Mouse (Mus musculus) kidney, embryonic 14.5 days (tissue): ENCODE results near the gene Zpbp2. TPM values are rescaled to one million over a fixed set of nuclear protein-coding genes. Genes with fewer than 3 reads are reported as not detected.

Experiments used
- ATAC-seq: fragments of 200-750 bp; cut with Nextera tagmentation; 2 replicates; pipeline ENCODE4 v1.8.0; 2017; ENCODE audit warnings: moderate number of reproducible peaks, mild to moderate bottlenecking, moderate TSS enrichment, moderate library complexity; ENCODE audit not compliant: low FRiP score, low TSS enrichment
- H3K27ac ChIP-seq: fragments of 300-500 bp; sonication (generic); 2 replicates; pipeline ENCODE4 v1.5.1; 2014; ENCODE audit warnings: low read depth, mild to moderate bottlenecking, low read length, moderate library complexity, mixed read lengths
- H3K27me3 ChIP-seq: fragments of 300-500 bp; sonication (generic); 2 replicates; pipeline ENCODE4 v1.6.1; 2014; ENCODE audit warnings: mild to moderate bottlenecking, low read length; ENCODE audit not compliant: control insufficient read depth, insufficient read depth
- H3K36me3 ChIP-seq: fragments of 300-500 bp; sonication (generic); 2 replicates; pipeline ENCODE4 v1.6.1; 2014; ENCODE audit warnings: low read length, mixed read lengths; ENCODE audit not compliant: control insufficient read depth, insufficient read depth
- H3K4me1 ChIP-seq: fragments of 300-500 bp; sonication (generic); 2 replicates; pipeline ENCODE4 v1.6.1; 2014; ENCODE audit warnings: low read length, mixed read lengths; ENCODE audit not compliant: control insufficient read depth, insufficient read depth
- H3K4me2 ChIP-seq: fragments of 300-500 bp; sonication (generic); replicated peaks from 2 replicates; pipeline ENCODE4 v1.6.1; 2014; ENCODE audit warnings: low read depth, mild to moderate bottlenecking, low read length
- H3K4me3 ChIP-seq: fragments of 300-500 bp; sonication (generic); 2 replicates; pipeline ENCODE4 v1.5.1; 2014; ENCODE audit warnings: mild to moderate bottlenecking, low read length
- H3K9ac ChIP-seq: fragments of 300-500 bp; sonication (generic); 2 replicates; pipeline ENCODE4 v1.6.1; 2014; ENCODE audit warnings: low read depth, mild to moderate bottlenecking, low read length, moderate library complexity
- H3K9me3 ChIP-seq: fragments of 300-500 bp; sonication (generic); 2 replicates; pipeline ENCODE4 v1.6.1; 2016; ENCODE audit warnings: low read length; ENCODE audit not compliant: control insufficient read depth
- WGBS: fragments of 180-500 bp; shearing (Covaris S2); extraction: QIAGEN DNeasy Blood & Tissue Kit; methylation state at CpG from one replicate; pipeline ENCODE4 v1.1.7; 2014; 5-methylcytosine and 5-hydroxymethylcytosine counted together
- polyA plus RNA-seq: library from polyadenylated mRNA; unstranded; fragments of >200 nt; fragmentation: Nextera tagmentation; extraction: Ambion mirVana; gene quantifications from 2 replicates; pipeline ENCODE4 v1.2.1, GENCODE M21; 2014

Gene Zpbp2
- polyA plus RNA-seq, 1 experiment from 2014 or later: 0.61 TPM

DNA sequence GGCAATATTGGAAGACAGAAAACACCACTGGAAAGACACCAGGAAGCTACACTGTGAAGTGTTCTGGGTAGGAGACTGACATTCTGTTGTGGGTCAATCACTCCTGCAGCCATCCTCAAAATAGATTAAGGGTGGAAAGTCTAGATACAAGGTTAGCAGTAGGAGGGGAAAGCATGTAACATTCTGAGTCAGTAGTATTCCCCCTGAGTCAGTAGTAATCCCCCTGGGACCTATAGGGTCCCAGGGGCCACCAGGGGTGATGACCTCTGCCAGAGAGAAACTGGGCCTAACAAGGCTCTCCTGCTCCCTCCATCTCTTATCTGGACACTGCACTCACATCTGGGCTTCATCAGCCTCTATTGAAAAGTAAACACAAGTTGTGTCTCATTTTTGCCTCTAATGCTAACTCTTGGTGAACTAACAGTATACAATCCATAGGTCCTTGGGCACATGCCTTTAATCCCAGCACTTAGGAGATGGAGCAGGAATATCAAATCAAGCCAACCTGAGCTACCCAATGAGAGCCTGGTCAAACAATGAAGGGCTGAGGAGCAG, 13.3 kb upstream of the Zpbp2 start:
- 0 out of 2 replicates have a peak, but pooled peaks cover 2% of the 10 kb centered on the region for H3K9me3 ChIP-seq
- ATAC-seq: no peak
- no peak overlapping the region for H3K9ac ChIP-seq
- no peak overlapping the region for H3K27ac ChIP-seq
- peaks cover 3% of the 10 kb centered on the region for H3K27me3 ChIP-seq
- H3K4me1 ChIP-seq: no peaks in the 10 kb centered on the region
- H3K4me3 ChIP-seq: no peak overlapping the region
- no peaks in the 10 kb centered on the region for H3K36me3 ChIP-seq
- H3K4me2 ChIP-seq: no peak overlapping the region

DNA sequence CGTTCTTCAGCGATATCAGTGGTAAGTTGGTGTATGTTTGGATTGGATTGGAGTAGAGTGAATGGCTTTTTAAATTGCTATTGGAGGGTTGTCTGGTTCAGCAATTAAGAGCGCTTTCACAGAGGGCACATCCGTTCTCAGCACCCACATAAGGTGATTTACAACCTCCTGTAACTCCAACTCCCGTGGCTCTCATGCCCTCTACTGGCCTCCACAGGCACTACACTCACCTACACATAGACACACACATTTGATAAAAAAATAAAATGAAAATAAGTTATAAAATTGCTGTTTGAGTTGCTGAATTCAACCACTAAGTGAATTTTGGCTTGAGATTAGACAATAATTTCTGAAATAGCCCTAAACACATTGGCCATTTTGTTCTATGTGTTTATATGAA, 10.6 kb upstream of the Zpbp2 start:
- Histone ChIP-seq H3K4me2 (no peak overlapping the region), H3K9me3 (0 out of 2 replicates have a peak, but pooled peaks cover 2% of the 10 kb centered on the region), H3K4me3 (no peak overlapping the region), H3K9ac (no peak overlapping the region), H3K27me3 (peaks cover 18% of the 10 kb centered on the region), H3K27ac (no peak overlapping the region), H3K36me3 (no peaks in the 10 kb centered on the region), H3K4me1 (no peaks in the 10 kb centered on the region)
- no peak for ATAC-seq
- 79% methylated on average over 5 of the region's 5 CpGs for WGBS

- Histone ChIP-seq H3K4me2 (no peak overlapping the region), H3K9ac (no peak overlapping the region), H3K9me3 (0 out of 2 replicates have a peak, but pooled peaks cover 2% of the 10 kb centered on the region), H3K4me3 (no peak overlapping the region), H3K27ac (no peak overlapping the region), H3K27me3 (peaks cover 38% of the 10 kb centered on the region), H3K36me3 (no peaks in the 10 kb centered on the region), H3K4me1 (no peaks in the 10 kb centered on the region)
- WGBS: 76% methylated on average over 8 of the region's 8 CpGs
- no peak for ATAC-seq
These were observed 8.3 kb upstream of the Zpbp2 start for GRCm38 (mm10) chr11:98542553-98542952.

DNA sequence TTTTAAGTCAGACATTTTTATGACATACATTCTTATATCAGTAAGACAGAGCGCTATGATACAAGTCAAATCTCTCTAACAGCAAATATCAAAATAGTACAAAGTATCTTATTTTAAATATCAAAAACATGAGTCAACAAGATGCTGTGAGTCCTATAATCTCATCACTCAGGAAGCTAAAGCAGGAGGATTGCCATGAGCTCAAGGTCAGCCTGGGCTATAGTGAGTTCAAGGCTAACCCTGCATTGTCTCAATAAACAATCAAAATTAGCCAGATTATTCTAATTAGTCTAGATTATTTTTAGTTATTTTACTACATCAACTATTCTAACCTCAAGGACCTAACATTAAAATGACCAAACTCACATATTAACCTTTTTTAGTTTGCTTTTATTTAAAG, 7.5 kb upstream of the Zpbp2 start:
- WGBS: 68% methylated on average over 1 of the region's 1 CpGs
- Histone ChIP-seq H3K27me3 (peaks cover 41% of the 10 kb centered on the region), H3K4me3 (no peak overlapping the region), H3K4me2 (no peak overlapping the region), H3K9me3 (0 out of 2 replicates have a peak, but pooled peaks cover 2% of the 10 kb centered on the region), H3K36me3 (no peaks in the 10 kb centered on the region), H3K4me1 (no peaks in the 10 kb centered on the region), H3K9ac (no peak overlapping the region), H3K27ac (no peak overlapping the region)
- ATAC-seq: no peak

DNA sequence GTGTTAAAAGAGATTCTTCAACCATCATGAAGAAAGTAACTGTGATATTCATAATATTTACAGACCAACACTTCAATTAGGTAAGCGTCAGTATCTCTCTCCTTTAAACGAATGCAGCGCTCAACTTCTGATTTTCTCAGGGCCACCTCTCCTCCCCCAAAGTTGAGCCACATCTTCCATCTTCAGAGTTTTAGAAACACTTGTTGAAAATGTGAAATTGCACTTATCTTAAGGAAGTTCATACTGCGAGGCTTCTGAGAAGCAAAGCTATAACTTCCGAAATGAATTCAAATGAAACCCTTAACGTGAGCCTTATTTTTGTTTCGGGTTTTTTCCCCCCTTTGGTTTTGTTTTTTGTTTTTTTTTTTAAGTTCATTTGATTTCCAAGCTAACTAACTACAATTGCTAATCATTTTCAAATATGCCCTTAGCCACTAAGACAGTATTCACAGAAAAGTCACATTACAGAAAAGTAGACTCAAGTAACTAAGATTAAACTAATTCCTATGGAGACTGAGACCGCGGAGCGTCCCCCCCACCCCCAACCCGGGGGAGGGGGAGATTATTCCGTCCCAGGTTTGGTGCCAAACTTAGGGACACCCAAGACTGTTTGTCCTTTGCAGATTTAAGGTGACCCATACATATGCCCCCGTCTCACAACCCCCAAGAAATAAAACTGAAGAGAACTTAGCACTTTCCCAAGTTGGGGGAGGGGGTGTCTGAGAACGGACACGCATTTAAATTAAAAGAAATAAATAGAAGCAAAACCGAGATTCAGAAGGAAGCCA, 5.8 kb upstream of the Zpbp2 start:
- Histone ChIP-seq H3K9ac (peak overlapping the region; percentile 44; the same call in 1 of the 2 replicates), H3K36me3 (no peaks in the 10 kb centered on the region), H3K9me3 (0 out of 2 replicates have a peak, but pooled peaks cover 2% of the 10 kb centered on the region), H3K27ac (no peak overlapping the region), H3K4me1 (no peaks in the 10 kb centered on the region), H3K4me2 (peak overlapping the region; percentile 73), H3K27me3 (peaks cover 50% of the 10 kb centered on the region), H3K4me3 (peak overlapping the region; percentile 41)
- no peak for ATAC-seq
- WGBS: 3% methylated on average over 16 of the region's 16 CpGs

DNA sequence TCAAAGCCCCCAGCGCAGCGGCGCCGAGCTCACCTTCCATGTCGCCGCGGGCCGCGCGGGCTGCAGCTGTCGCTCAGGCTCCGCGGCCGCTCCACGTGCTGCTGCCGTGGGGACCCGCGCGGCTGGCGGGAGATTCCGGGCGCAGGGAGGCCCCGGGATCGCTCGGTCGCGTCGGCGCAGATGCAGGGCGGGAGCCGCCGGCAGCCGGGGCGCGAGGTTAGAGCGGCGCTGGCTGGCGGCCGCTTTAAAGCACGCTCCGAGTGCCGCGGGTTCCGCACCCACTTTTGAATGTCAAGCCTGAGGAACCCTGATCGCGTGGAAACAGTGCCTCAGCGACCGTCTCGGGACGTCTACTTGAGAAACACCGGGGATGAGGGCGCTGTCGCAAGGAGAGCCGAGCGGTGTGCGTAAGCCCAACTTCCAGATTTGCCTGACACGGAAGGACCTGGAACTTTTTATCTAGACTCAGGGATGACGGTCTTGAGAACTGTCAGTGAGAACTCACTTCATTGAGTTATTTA, 5.1 kb upstream of the Zpbp2 start, which contains the start of gene Ikzf3:
Ikzf3 (minus strand) TSS at position 321 of the 521 bp plus-strand sequence.
- H3K9ac ChIP-seq: peak within 1 kb of the TSS; percentile 44
- peak within 1 kb of the TSS; percentile 41 for H3K4me3 ChIP-seq
- H3K4me2 ChIP-seq: peak within 1 kb of the TSS; percentile 73
- no peaks in the 10 kb centered on the region for H3K36me3 ChIP-seq
- no peak within 1 kb of the TSS for H3K27ac ChIP-seq
- H3K27me3 ChIP-seq: peaks cover 54% of the 10 kb centered on the region
- no peaks in the 10 kb centered on the region for H3K9me3 ChIP-seq
- 2% methylated on average over 58 of the region's 58 CpGs for WGBS
- no peak for ATAC-seq
- 0 out of 2 replicates have a peak, but pooled peaks cover 4% of the 10 kb centered on the region for H3K4me1 ChIP-seq

GRCm38 (mm10) chr11:98546529-98547307, 4.2 kb upstream of the Zpbp2 start:
- no peak for ATAC-seq
- no peak overlapping the region for H3K4me2 ChIP-seq
- no peak overlapping the region for H3K27ac ChIP-seq
- whole genome bisulfite sequencing: 41% methylated on average over 12 of the region's 12 CpGs
- H3K9ac ChIP-seq: no peak overlapping the region
- H3K9me3 ChIP-seq: no peaks in the 10 kb centered on the region
- H3K27me3 ChIP-seq: peaks cover 54% of the 10 kb centered on the region
- no peak overlapping the region for H3K4me3 ChIP-seq
- peaks cover 4% of the 10 kb centered on the region; the same call in 1 of the 2 replicates for H3K4me1 ChIP-seq
- no peaks in the 10 kb centered on the region for H3K36me3 ChIP-seq

- ATAC-seq: no peak
- 62% methylated on average over 3 of the region's 3 CpGs for WGBS
- Histone ChIP-seq H3K27ac (no peak overlapping the region), H3K27me3 (peaks cover 54% of the 10 kb centered on the region), H3K4me3 (no peak overlapping the region), H3K9ac (no peak overlapping the region), H3K9me3 (no peaks in the 10 kb centered on the region), H3K4me2 (no peak overlapping the region), H3K4me1 (peaks cover 4% of the 10 kb centered on the region; the same call in 1 of the 2 replicates), H3K36me3 (no peaks in the 10 kb centered on the region)
These were observed 3.6 kb upstream of the Zpbp2 start for GRCm38 (mm10) chr11:98547308-98547693.
